Mouse (Mus musculus) stomach, embryonic 14.5 days (tissue): ENCODE results near the gene C1qtnf1. TPM values are rescaled to one million over a fixed set of nuclear protein-coding genes. Genes with fewer than 3 reads are reported as not detected.

Experiments used
- ATAC-seq: fragments of 200-750 bp; cut with Nextera tagmentation; 2 replicates; pipeline ENCODE4 v1.8.0; 2017; ENCODE audit warnings: low read depth, moderate TSS enrichment; ENCODE audit not compliant: insufficient number of reproducible peaks, insufficient read depth, low FRiP score
- H3K27ac ChIP-seq: fragments of 300-500 bp; sonication (generic); 2 replicates; pipeline ENCODE4 v1.5.1; 2014; ENCODE audit warnings: mild to moderate bottlenecking, low read length, moderate library complexity, mixed read lengths
- H3K27me3 ChIP-seq: fragments of 300-500 bp; sonication (generic); 2 replicates; pipeline ENCODE4 v1.6.1; 2014; ENCODE audit warnings: low read length, control low read depth, mixed read lengths; ENCODE audit not compliant: control insufficient read depth, insufficient read depth
- H3K36me3 ChIP-seq: fragments of 300-500 bp; sonication (generic); 2 replicates; pipeline ENCODE4 v1.6.1; 2014; ENCODE audit warnings: mild to moderate bottlenecking, control low read depth, low read length, moderate library complexity, mixed read lengths; ENCODE audit not compliant: control insufficient read depth, insufficient read depth
- H3K4me1 ChIP-seq: fragments of 300-500 bp; sonication (generic); 2 replicates; pipeline ENCODE4 v1.6.1; 2014; ENCODE audit warnings: low read length, control low read depth, mixed read lengths; ENCODE audit not compliant: control insufficient read depth, insufficient read depth
- H3K4me2 ChIP-seq: fragments of 300-500 bp; sonication (generic); replicated peaks from 2 replicates; pipeline ENCODE4 v1.6.1; 2014; ENCODE audit warnings: low read depth, low read length, control low read depth
- H3K4me3 ChIP-seq: fragments of 300-500 bp; sonication (generic); 2 replicates; pipeline ENCODE4 v1.5.1; 2014; ENCODE audit warnings: low read depth, low read length, control low read depth
- H3K9ac ChIP-seq: fragments of 300-500 bp; sonication (generic); replicated peaks from 2 replicates; pipeline ENCODE4 v1.6.1; 2014; ENCODE audit warnings: low read depth, mild to moderate bottlenecking, control low read depth, low read length, moderate library complexity, mixed read lengths
- H3K9me3 ChIP-seq: fragments of 300-500 bp; sonication (generic); 2 replicates; pipeline ENCODE4 v1.6.1; 2016; ENCODE audit warnings: low read depth, low read length, control low read depth; ENCODE audit not compliant: control insufficient read depth
- WGBS: fragments of 180-500 bp; shearing (Covaris S2); extraction: QIAGEN DNeasy Blood & Tissue Kit; methylation state at CpG from one replicate; pipeline ENCODE4 v1.1.7; 2014; 5-methylcytosine and 5-hydroxymethylcytosine counted together
- polyA plus RNA-seq: library from polyadenylated mRNA; unstranded; fragments of >200 nt; fragmentation: Nextera tagmentation; extraction: Ambion mirVana; gene quantifications from 2 replicates; pipeline ENCODE4 v1.2.1, GENCODE M21; 2014

Gene C1qtnf1
- polyA plus RNA-seq, 1 experiment from 2014 or later: 7.0 TPM

GRCm38 (mm10) chr11:118488191-118488906 lies 60.3 kb downstream of the C1qtnf1 start:
- Histone ChIP-seq H3K4me1 (0 out of 2 replicates have a peak, but pooled peaks cover under 1% of the 10 kb centered on the region), H3K4me3 (no peak overlapping the region), H3K9me3 (no peaks in the 10 kb centered on the region), H3K4me2 (no peak overlapping the region), H3K9ac (no peak overlapping the region), H3K36me3 (peaks cover 3% of the 10 kb centered on the region; the same call in 1 of the 2 replicates), H3K27ac (no peak overlapping the region), H3K27me3 (no peaks in the 10 kb centered on the region)
- 72% methylated on average over 8 of the region's 8 CpGs for WGBS
- ATAC-seq: no peak

DNA sequence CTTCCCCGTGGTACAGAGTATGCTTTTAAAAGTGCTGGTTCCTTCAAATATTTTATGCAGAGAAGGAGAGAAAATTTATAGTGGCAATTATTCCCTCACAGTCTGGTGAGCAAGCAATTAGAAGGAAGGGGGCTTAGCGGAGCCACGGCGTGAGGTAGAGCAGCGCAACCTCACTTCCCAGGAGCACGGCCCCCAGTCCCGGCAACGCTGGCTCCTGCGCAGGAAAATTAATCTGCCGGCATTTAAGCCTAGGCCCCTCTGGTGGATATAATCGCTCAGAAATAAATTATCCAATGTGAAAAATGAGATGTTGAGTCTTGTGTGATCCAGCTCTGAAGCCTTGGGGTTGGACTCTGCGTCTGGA lies 60.9 kb downstream of the C1qtnf1 start:
- Histone ChIP-seq H3K9ac (no peak overlapping the region), H3K4me1 (0 out of 2 replicates have a peak, but pooled peaks cover 4% of the 10 kb centered on the region), H3K27me3 (no peaks in the 10 kb centered on the region), H3K4me2 (no peak overlapping the region), H3K4me3 (no peak overlapping the region), H3K27ac (no peak overlapping the region), H3K36me3 (peaks cover 3% of the 10 kb centered on the region; the same call in 1 of the 2 replicates), H3K9me3 (no peaks in the 10 kb centered on the region)
- ATAC-seq: no peak
- 72% methylated on average over 12 of the region's 12 CpGs for WGBS

GRCm38 (mm10) chr11:118490566-118491218 lies 62.7 kb downstream of the C1qtnf1 start:
- peaks cover 3% of the 10 kb centered on the region; the same call in 1 of the 2 replicates for H3K36me3 ChIP-seq
- H3K4me1 ChIP-seq: 0 out of 2 replicates have a peak, but pooled peaks cover 4% of the 10 kb centered on the region
- peak overlapping the region; percentile 24 for H3K4me2 ChIP-seq
- no peak overlapping the region for H3K27ac ChIP-seq
- no peaks in the 10 kb centered on the region for H3K9me3 ChIP-seq
- no peak overlapping the region for H3K9ac ChIP-seq
- WGBS: 21% methylated on average over 22 of the region's 22 CpGs
- no peaks in the 10 kb centered on the region for H3K27me3 ChIP-seq
- no peak overlapping the region for H3K4me3 ChIP-seq
- no peak for ATAC-seq

GRCm38 (mm10) chr11:118491230-118491629 lies 63.2 kb downstream of the C1qtnf1 start:
- Histone ChIP-seq H3K27ac (no peak overlapping the region), H3K4me1 (0 out of 2 replicates have a peak, but pooled peaks cover 4% of the 10 kb centered on the region), H3K36me3 (peaks cover 3% of the 10 kb centered on the region; the same call in 1 of the 2 replicates), H3K27me3 (no peaks in the 10 kb centered on the region), H3K4me3 (no peak overlapping the region), H3K9me3 (no peaks in the 10 kb centered on the region), H3K4me2 (no peak overlapping the region), H3K9ac (no peak overlapping the region)
- no peak for ATAC-seq
- WGBS: 88% methylated on average over 7 of the region's 7 CpGs

DNA sequence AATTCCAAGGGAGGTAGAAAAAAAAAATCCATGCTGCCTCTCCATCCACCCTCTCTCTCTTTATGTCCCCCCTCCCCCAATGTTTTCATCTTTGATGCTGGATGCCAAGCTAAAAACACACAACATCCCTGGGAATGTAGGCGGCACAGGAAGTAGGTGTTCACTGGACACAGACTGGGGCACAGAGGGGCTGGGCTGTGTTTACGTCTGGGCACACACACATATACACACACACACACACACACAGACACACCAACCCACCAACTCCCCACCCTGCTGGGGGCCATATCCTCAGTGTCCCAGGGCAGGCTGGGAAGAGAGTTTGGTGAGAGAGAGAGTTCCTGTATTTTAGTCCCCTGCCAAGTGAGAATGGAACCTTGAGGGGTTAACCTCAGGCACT lies 65.5 kb downstream of the C1qtnf1 start:
- Histone ChIP-seq H3K27me3 (no peaks in the 10 kb centered on the region), H3K4me1 (0 out of 2 replicates have a peak, but pooled peaks cover 4% of the 10 kb centered on the region), H3K27ac (no peak overlapping the region), H3K4me2 (no peak overlapping the region), H3K9ac (no peak overlapping the region), H3K4me3 (no peak overlapping the region), H3K9me3 (no peaks in the 10 kb centered on the region), H3K36me3 (no peaks in the 10 kb centered on the region)
- no peak for ATAC-seq
- 65% methylated on average over 2 of the region's 2 CpGs for WGBS

DNA sequence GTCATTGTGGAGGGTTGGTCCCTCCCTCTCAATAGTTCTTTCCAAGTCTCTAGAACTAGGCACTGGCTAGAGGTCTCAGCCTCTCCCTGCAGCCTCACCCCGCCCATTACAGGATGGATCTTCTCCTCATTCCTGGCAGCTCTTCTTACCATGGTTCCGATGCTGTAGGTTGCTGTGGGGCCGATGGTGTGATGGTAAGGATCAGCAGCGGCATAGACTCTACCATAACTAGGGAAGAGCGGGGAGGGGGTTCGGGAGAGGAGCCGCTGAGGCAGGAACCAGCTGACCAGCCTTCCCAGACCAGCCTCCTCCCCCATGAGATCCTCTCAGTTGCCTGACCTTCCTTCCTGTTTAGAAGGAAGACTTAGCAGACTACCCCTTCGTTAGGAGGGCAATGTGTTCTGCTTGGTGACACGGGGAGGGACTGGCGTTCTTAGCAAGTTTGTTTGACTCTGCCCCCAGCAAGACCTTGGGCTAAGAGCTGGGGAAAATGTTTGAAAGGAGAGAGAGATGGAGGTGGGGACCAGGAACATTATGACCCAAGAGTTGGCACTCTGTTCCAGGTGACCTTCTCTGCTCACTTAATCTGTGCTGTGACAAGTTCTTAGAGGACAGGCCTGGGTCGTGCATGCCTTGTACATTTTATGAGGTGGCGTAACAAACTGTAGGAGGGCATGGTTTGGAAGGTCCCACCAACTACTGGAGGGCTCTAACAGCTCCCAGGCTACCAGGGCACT lies 66.2 kb downstream of the C1qtnf1 start:
- Histone ChIP-seq H3K27ac (no peak overlapping the region), H3K4me2 (no peak overlapping the region), H3K27me3 (no peaks in the 10 kb centered on the region), H3K9me3 (no peaks in the 10 kb centered on the region), H3K9ac (no peak overlapping the region), H3K36me3 (no peaks in the 10 kb centered on the region), H3K4me3 (no peak overlapping the region), H3K4me1 (0 out of 2 replicates have a peak, but pooled peaks cover 4% of the 10 kb centered on the region)
- no peak for ATAC-seq
- 74% methylated on average over 12 of the region's 12 CpGs for WGBS

- Histone ChIP-seq H3K4me1 (0 out of 2 replicates have a peak, but pooled peaks cover 4% of the 10 kb centered on the region), H3K9ac (no peak overlapping the region), H3K27me3 (no peaks in the 10 kb centered on the region), H3K36me3 (no peaks in the 10 kb centered on the region), H3K4me2 (no peak overlapping the region), H3K27ac (no peak overlapping the region), H3K9me3 (no peaks in the 10 kb centered on the region), H3K4me3 (no peak overlapping the region)
- 39% methylated on average over 5 of the region's 5 CpGs for WGBS
- no peak for ATAC-seq
Observed at GRCm38 (mm10) chr11:118495065-118495464, 67.1 kb downstream of the C1qtnf1 start.

DNA sequence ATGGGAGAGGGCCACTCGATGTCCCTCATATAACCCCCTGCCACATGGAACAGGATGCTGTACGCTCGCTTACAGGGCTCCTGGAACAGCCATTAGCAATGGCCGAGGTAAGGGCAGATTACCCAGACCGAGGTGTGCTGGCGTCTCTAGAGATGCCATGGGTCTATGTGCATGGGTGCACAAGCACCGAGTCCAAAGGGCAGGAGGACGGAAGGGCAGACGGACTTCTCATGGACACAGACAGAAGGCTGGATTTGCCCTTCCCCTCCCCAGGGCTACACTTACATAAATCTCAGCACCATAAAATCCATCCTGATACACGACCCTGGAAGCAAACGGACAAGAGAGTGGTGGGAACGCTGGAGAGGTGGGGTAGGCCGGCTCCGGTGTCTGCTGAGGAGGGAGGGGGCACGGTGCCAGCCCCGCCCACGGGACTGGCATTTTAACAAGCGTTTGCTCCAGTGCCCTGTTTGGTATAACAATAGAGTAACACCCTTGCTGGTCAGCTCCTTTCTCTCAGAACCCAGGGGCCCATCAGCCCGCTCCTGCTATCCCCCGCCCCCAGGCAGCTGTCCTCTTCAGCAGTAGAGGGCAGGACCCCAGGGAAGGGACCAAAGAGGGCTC lies 68.2 kb downstream of the C1qtnf1 start:
- no peak overlapping the region for H3K4me3 ChIP-seq
- H3K9ac ChIP-seq: no peak overlapping the region
- no peaks in the 10 kb centered on the region for H3K9me3 ChIP-seq
- H3K27ac ChIP-seq: no peak overlapping the region
- WGBS: 60% methylated on average over 20 of the region's 20 CpGs
- no peak overlapping the region for H3K4me2 ChIP-seq
- H3K4me1 ChIP-seq: 0 out of 2 replicates have a peak, but pooled peaks cover 4% of the 10 kb centered on the region
- H3K36me3 ChIP-seq: no peaks in the 10 kb centered on the region
- no peaks in the 10 kb centered on the region for H3K27me3 ChIP-seq
- ATAC-seq: no peak
